Mouse (Mus musculus): ENCODE measurements around the gene Ldhd.

GRCm38 (mm10) chr8:111577880-111578533 lies 52.2 kb downstream of the Ldhd start:
- TF ChIP-seq FLI1 (IDR thresholded peaks at IDR 0.05; ENCODE audit: low read length) (no peak), GATA1 (IDR thresholded peaks at IDR 0.05; ENCODE audit: borderline replicate concordance, low read length) (no peak)
